Mouse (Mus musculus) myocyte (in vitro differentiated cells): ENCODE measurements at regions not wholly inside any gene's neighbourhood (a gene's known extent, or its start where the extent isn't known, plus 50 kb on each side); places are given as distances from the start of the nearest gene placed in this dataset.

Source experiments
- CEBPB ChIP-seq: IDR thresholded peaks from 2 replicates; pipeline ENCODE4 v1.6.1; 2011; ENCODE audit warnings: mild to moderate bottlenecking, moderate library complexity; ENCODE audit not compliant: poor library complexity, insufficient read depth, severe bottlenecking
- MYOD1 ChIP-seq, 3 experiments: IDR thresholded peaks; one replicate each; pipeline ENCODE4 v1.6.1; 2011; ENCODE audit warnings: control low read depth in 2 of 3, low read depth in 2 of 3, mild to moderate bottlenecking in 2 of 3, moderate library complexity in 1 of 3; ENCODE audit not compliant: insufficient read length in 2 of 3, control insufficient read depth in 1 of 3
- MYOG ChIP-seq, 3 experiments: IDR thresholded peaks; one replicate each; pipeline ENCODE4 v1.6.1; 2011; ENCODE audit warnings: control low read depth in 2 of 3, low read depth in 2 of 3, mild to moderate bottlenecking in 2 of 3; ENCODE audit not compliant: insufficient read length in 2 of 3, control insufficient read depth in 1 of 3, insufficient read depth in 1 of 3
- POLR2A ChIP-seq: IDR thresholded peaks from one replicate; pipeline ENCODE4 v1.6.1; 2011; ENCODE audit warnings: low read depth, mild to moderate bottlenecking, control low read depth, moderate library complexity; ENCODE audit not compliant: insufficient read length
- SRF ChIP-seq: IDR thresholded peaks from one replicate; pipeline ENCODE4 v1.6.1; 2011; ENCODE audit warnings: low read depth; ENCODE audit not compliant: control insufficient read depth, insufficient read length
- USF1 ChIP-seq: IDR thresholded peaks from one replicate; pipeline ENCODE4 v1.6.1; 2011; ENCODE audit warnings: low read depth, mild to moderate bottlenecking, control low read depth, moderate library complexity

GRCm38 (mm10) chr4:153905511-153905910, 51.5 kb upstream of the A430005L14Rik start:
- no peak for TF ChIP-seq POLR2A
- TF ChIP-seq SRF = no peak
- TF ChIP-seq MYOD1 (IDR thresholded peaks at IDR 0.05; ENCODE audit: control insufficient read depth in 1 of 3, insufficient read length in 2 of 3, low read depth in 2 of 3) = no peak
- no peak for TF ChIP-seq MYOG (IDR thresholded peaks at IDR 0.05; ENCODE audit: control insufficient read depth in 1 of 3, insufficient read depth in 1 of 3, insufficient read length in 2 of 3, low read depth in 2 of 3)
- TF ChIP-seq USF1 = no peak
- no peak for TF ChIP-seq CEBPB
